Mouse (Mus musculus) intestine, embryonic 16.5 days (tissue): ENCODE results near the gene Hipk2. TPM values are rescaled to one million over a fixed set of nuclear protein-coding genes. Genes with fewer than 3 reads are reported as not detected.
A peak's percentile ranks its signal among the peaks of the same experiment; 100 is the strongest.

ENCODE experiments used
- ATAC-seq: fragments of 200-750 bp; cut with Nextera tagmentation; 2 replicates; pipeline ENCODE4 v1.8.0; 2017; ENCODE audit warnings: moderate TSS enrichment, moderate library complexity
- H3K27ac ChIP-seq: fragments of 300-500 bp; sonication (generic); 2 replicates; pipeline ENCODE4 v1.5.1; 2014; ENCODE audit warnings: mild to moderate bottlenecking, low read length
- H3K27me3 ChIP-seq: fragments of 300-500 bp; sonication (generic); replicated peaks from 2 replicates; pipeline ENCODE4 v1.6.1; 2014; ENCODE audit warnings: low read length, control low read depth, mixed read lengths; ENCODE audit not compliant: control insufficient read depth, insufficient read depth
- H3K36me3 ChIP-seq: fragments of 300-500 bp; sonication (generic); 2 replicates; pipeline ENCODE4 v1.6.1; 2014; ENCODE audit warnings: low read length, control low read depth; ENCODE audit not compliant: control insufficient read depth, insufficient read depth
- H3K4me1 ChIP-seq: fragments of 300-500 bp; sonication (generic); 2 replicates; pipeline ENCODE4 v1.6.1; 2014; ENCODE audit warnings: low read length, control low read depth, mixed read lengths; ENCODE audit not compliant: control insufficient read depth, insufficient read depth
- H3K4me2 ChIP-seq: fragments of 300-500 bp; sonication (generic); 2 replicates; pipeline ENCODE4 v1.6.1; 2014; ENCODE audit warnings: low read depth, low read length, control low read depth
- H3K4me3 ChIP-seq: fragments of 300-500 bp; sonication (generic); 2 replicates; pipeline ENCODE4 v1.5.1; 2014; ENCODE audit warnings: mild to moderate bottlenecking, low read length
- H3K9ac ChIP-seq: fragments of 300-500 bp; sonication (generic); 2 replicates; pipeline ENCODE4 v1.6.1; 2014; ENCODE audit warnings: low read depth, low read length
- H3K9me3 ChIP-seq: fragments of 300-500 bp; sonication (generic); 2 replicates; pipeline ENCODE4 v1.6.1; 2016; ENCODE audit warnings: low read length, control low read depth; ENCODE audit not compliant: control insufficient read depth
- WGBS: fragments of 180-500 bp; shearing (Covaris S2); extraction: QIAGEN DNeasy Blood & Tissue Kit; methylation state at CpG from one replicate; pipeline ENCODE4 v1.1.7; 2014; 5-methylcytosine and 5-hydroxymethylcytosine counted together
- polyA plus RNA-seq: library from polyadenylated mRNA; unstranded; fragments of >200 nt; fragmentation: Nextera tagmentation; extraction: Ambion mirVana; gene quantifications from 2 replicates; pipeline ENCODE4 v1.2.1, GENCODE M21; 2015

Gene Hipk2
- polyA plus RNA-seq, 1 experiment from 2014 or later = 18.7 TPM

DNA sequence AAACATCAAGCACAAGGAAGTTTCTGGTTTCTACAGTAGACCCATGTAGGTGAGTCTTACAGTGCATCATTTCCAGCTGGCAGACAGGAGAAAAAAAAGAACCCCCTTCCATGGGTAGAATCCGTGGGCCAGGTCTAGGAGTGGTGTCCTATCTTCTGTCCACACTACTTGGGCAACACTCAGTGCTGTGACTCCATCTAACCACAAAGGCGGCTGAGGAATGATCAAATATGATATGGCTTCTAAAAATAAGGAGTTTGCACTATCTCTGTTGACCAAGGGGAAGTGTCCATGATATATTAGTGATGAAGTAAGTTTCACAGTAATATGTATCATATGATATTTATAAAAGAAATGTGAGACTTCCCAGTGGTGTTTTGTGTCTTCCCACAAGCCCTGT, 16.1 kb upstream of the Hipk2 start:
- Histone ChIP-seq H3K27ac (no peak overlapping the region), H3K9ac (no peak overlapping the region), H3K4me1 (peaks cover 2% of the 10 kb centered on the region; the same call in 1 of the 2 replicates), H3K36me3 (no peaks in the 10 kb centered on the region), H3K9me3 (no peaks in the 10 kb centered on the region), H3K4me3 (no peak overlapping the region), H3K4me2 (no peak overlapping the region), H3K27me3 (no peaks in the 10 kb centered on the region)
- WGBS = 72% methylated on average over 2 of the region's 2 CpGs
- ATAC-seq = no peak

DNA sequence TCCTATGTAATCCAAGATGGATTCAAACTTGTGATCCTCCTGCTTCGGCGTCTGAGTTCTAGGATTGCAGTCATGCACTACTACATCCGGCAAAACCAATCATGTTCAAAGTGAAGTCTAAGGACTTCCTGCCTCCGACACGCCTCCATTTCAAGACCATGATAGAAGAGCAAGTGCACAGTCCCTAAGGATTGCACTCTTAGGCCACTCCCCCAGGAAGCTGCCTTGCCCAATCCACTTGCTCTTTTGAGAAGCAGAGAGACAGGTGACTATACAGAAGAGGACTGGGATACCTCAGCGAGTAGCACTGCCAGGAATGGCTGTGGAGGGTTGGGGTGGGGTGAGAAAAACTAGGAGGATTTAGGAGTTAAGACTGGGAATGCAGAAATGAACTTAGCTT, 13.2 kb upstream of the Hipk2 start:
- no peak overlapping the region for H3K4me2 ChIP-seq
- no peaks in the 10 kb centered on the region for H3K4me1 ChIP-seq
- peak; percentile 21; the same call in 1 of the 2 replicates for ATAC-seq
- H3K9ac ChIP-seq = no peak overlapping the region
- no peaks in the 10 kb centered on the region for H3K9me3 ChIP-seq
- H3K27ac ChIP-seq = no peak overlapping the region
- 76% methylated on average over 6 of the region's 6 CpGs for WGBS
- no peak overlapping the region for H3K4me3 ChIP-seq
- no peaks in the 10 kb centered on the region for H3K27me3 ChIP-seq
- no peaks in the 10 kb centered on the region for H3K36me3 ChIP-seq

DNA sequence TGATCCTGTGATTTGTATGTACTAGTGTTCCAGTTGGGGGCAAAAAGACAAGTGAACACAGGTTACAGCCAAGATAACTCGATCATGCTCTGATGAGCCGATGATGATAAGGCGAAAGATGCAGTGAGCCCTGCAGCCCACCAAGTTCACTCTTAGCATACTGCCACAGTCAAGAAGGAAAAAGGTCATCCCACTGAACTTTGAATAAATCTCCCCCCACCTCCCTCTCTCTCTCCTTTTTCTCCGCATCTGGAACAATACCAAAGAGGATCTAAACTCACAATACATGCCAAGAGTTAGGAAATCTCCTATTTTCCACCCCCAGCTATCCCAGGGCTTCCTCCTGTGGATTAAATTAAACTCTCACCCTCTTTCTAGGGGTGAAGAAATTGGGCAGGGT, 11.5 kb upstream of the Hipk2 start:
- Histone ChIP-seq H3K9ac (no peak overlapping the region), H3K4me1 (peaks cover 16% of the 10 kb centered on the region), H3K4me3 (no peak overlapping the region), H3K27ac (no peak overlapping the region), H3K27me3 (no peaks in the 10 kb centered on the region), H3K9me3 (no peaks in the 10 kb centered on the region), H3K4me2 (no peak overlapping the region), H3K36me3 (no peaks in the 10 kb centered on the region)
- no peak for ATAC-seq
- 86% methylated on average over 4 of the region's 4 CpGs for WGBS

DNA sequence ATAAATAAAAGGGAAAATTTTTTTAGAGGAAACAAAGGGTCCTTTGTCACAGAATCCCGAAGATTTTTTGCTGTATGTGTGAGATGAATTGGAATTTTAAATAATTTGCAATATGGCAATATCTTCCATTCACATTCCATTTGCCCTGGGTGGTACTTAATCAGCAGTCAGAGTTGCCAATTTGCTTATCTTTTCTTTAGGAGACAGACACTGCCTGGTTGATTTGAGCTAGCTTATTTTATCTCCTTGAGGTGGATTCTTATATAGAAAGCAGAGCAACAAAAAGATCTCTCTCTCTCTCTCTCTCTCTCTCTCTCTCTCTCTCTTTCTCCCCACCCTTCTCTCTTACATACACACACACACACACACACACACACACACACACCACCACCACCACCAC, 9.2 kb upstream of the Hipk2 start:
- H3K9me3 ChIP-seq = no peaks in the 10 kb centered on the region
- no peaks in the 10 kb centered on the region for H3K27me3 ChIP-seq
- no peak for ATAC-seq
- no peak overlapping the region for H3K27ac ChIP-seq
- no peak overlapping the region for H3K9ac ChIP-seq
- WGBS = 60% methylated on average over 1 of the region's 1 CpGs
- H3K4me2 ChIP-seq = no peak overlapping the region
- H3K4me3 ChIP-seq = no peak overlapping the region
- H3K4me1 ChIP-seq = peaks cover 24% of the 10 kb centered on the region
- no peaks in the 10 kb centered on the region for H3K36me3 ChIP-seq

DNA sequence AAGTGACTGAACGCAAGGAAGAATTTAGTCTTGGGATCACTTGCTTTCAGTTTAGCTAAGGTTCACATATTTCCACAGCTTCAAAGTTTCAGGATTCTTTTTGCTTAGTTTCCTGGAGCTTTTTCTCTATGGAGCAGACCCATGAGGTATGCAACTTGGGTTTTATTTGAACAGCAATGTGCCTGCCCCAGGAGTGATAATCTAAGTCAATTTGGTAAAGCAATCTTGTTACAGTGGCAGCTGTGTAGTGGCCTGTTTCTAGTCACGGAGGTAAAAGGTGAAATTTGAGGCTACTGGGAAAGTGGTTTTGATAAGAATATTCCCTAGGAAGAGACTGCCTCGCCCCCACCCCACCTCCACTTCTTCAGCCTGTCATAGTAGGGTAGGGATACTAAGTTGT, 8.5 kb upstream of the Hipk2 start:
- H3K4me3 ChIP-seq = no peak overlapping the region
- no peaks in the 10 kb centered on the region for H3K9me3 ChIP-seq
- ATAC-seq = no peak
- WGBS = 58% methylated on average over 3 of the region's 3 CpGs
- H3K4me2 ChIP-seq = no peak overlapping the region
- no peaks in the 10 kb centered on the region for H3K27me3 ChIP-seq
- H3K36me3 ChIP-seq = no peaks in the 10 kb centered on the region
- no peak overlapping the region for H3K9ac ChIP-seq
- H3K27ac ChIP-seq = no peak overlapping the region
- peaks cover 24% of the 10 kb centered on the region for H3K4me1 ChIP-seq

DNA sequence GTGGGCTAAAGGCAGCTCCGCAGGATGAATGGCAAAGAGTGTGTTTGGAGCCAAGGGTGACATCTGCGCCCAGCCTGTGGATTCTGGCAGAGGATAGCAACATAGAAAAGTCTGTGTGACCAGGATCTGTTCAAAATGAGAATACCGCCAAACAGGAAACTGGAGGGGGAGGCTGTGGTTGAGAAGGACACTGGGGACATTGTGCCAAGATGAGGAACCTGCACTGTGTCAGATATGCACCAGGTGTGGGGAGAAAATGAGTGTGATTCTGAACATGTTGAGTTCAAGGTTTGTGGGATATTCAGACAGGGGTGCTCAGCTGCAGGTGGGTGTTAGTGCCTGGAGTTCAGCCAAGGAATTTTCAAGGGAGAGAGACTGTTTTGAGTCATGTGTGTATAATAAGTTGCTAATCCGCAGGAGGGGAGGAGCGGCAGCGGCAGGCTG, 6.8 kb upstream of the Hipk2 start:
- Histone ChIP-seq H3K9ac (0 out of 2 replicates have a peak overlapping the region, but pooled peaks have one; percentile 10), H3K4me3 (no peak overlapping the region), H3K27ac (peak overlapping the region; percentile 48), H3K4me2 (no peak overlapping the region), H3K27me3 (no peaks in the 10 kb centered on the region), H3K36me3 (no peaks in the 10 kb centered on the region), H3K4me1 (peaks cover 24% of the 10 kb centered on the region), H3K9me3 (no peaks in the 10 kb centered on the region)
- peak; percentile 37 for ATAC-seq
- WGBS = 33% methylated on average over 6 of the region's 6 CpGs

DNA sequence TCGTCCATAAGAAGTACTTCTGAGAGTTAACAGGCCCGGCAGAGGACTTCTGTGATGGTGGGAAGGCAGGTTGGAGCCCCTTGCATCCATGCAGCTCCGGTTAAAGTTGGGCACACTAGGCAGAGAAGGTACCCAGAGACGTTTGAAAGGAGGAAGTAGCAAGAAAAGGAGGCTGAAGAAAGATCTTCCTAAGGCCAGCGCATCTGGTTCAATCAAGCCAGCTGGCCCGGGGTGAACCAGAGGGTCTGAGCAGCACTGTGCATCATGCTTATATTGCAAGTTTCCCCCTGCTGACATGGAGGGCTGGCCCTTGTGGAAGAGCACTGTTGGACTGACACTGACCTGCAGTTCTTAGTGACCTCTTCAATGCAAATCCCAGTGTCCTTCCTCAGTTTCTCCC, 6.0 kb upstream of the Hipk2 start:
- no peaks in the 10 kb centered on the region for H3K9me3 ChIP-seq
- peak overlapping the region; percentile 20; the same call in 1 of the 2 replicates for H3K9ac ChIP-seq
- H3K4me3 ChIP-seq = 0 out of 2 replicates have a peak overlapping the region, but pooled peaks have one; percentile 13
- peak overlapping the region; percentile 21 for H3K4me2 ChIP-seq
- H3K4me1 ChIP-seq = peaks cover 24% of the 10 kb centered on the region
- ATAC-seq = peak; percentile 16; the same call in 1 of the 2 replicates
- 52% methylated on average over 6 of the region's 6 CpGs for WGBS
- H3K27ac ChIP-seq = peak overlapping the region; percentile 70
- H3K27me3 ChIP-seq = no peaks in the 10 kb centered on the region
- no peaks in the 10 kb centered on the region for H3K36me3 ChIP-seq

DNA sequence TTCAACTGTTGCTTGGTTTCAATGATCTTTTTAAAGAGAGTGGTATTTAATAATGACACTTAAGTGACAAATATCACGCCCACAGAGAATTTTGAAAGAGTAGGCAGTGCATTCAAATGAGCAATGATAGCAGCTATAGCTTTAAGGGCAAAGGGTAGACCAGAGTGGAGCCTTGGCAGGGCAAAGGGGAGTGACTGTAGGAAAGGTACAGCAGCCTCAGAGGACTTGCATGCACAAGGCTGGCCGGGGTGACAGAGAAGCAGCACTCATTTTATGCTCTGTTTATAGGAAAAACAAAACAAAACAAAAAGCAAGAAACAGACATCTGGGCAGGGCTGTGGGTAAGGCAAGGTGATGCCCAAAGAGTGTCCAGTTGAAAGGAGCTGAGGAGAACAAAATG, 5.5 kb upstream of the Hipk2 start:
- peak overlapping the region; percentile 21 for H3K4me2 ChIP-seq
- H3K36me3 ChIP-seq = no peaks in the 10 kb centered on the region
- peak overlapping the region; percentile 20; the same call in 1 of the 2 replicates for H3K9ac ChIP-seq
- no peaks in the 10 kb centered on the region for H3K27me3 ChIP-seq
- WGBS = 46% methylated on average over 2 of the region's 2 CpGs
- no peaks in the 10 kb centered on the region for H3K9me3 ChIP-seq
- peak overlapping the region; percentile 13; the same call in 1 of the 2 replicates for H3K4me3 ChIP-seq
- peaks cover 24% of the 10 kb centered on the region for H3K4me1 ChIP-seq
- H3K27ac ChIP-seq = peak overlapping the region; percentile 70
- ATAC-seq = peak; percentile 83

DNA sequence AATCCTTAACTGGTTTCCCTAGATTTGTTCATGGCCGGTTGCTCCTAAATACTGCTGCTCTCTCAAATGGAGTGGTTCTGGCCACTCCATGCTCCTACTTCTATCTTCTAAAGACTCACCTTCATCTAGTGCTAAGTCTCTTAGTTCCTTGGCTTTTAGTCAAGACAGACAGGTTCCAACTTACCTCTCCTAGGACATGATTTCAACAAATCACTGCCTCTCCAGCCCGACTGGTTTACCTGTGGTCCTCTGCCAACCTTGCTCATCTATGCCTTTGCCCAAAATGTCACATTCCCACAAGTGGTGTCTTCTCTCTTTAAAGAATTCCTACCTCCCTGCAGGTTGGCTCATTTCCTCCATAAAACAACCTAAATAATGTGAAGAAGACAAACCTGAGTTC, 1.7 kb upstream of the Hipk2 start:
- H3K36me3 ChIP-seq = no peaks in the 10 kb centered on the region
- H3K4me3 ChIP-seq = no peak overlapping the region
- no peak overlapping the region for H3K4me2 ChIP-seq
- H3K4me1 ChIP-seq = peaks cover 18% of the 10 kb centered on the region
- no peaks in the 10 kb centered on the region for H3K9me3 ChIP-seq
- no peaks in the 10 kb centered on the region for H3K27me3 ChIP-seq
- no peak overlapping the region for H3K27ac ChIP-seq
- no peak for ATAC-seq
- no peak overlapping the region for H3K9ac ChIP-seq
- WGBS = 94% methylated on average over 2 of the region's 2 CpGs
